Mouse (Mus musculus): ENCODE results near the gene Rnd1. TPM values are rescaled to one million over a fixed set of nuclear protein-coding genes. Genes with fewer than 3 reads are reported as not detected.

Rnd1 gene
- total RNA-seq, 2 experiments from 2014 or later: 1.3 to 1.5 TPM

DNA sequence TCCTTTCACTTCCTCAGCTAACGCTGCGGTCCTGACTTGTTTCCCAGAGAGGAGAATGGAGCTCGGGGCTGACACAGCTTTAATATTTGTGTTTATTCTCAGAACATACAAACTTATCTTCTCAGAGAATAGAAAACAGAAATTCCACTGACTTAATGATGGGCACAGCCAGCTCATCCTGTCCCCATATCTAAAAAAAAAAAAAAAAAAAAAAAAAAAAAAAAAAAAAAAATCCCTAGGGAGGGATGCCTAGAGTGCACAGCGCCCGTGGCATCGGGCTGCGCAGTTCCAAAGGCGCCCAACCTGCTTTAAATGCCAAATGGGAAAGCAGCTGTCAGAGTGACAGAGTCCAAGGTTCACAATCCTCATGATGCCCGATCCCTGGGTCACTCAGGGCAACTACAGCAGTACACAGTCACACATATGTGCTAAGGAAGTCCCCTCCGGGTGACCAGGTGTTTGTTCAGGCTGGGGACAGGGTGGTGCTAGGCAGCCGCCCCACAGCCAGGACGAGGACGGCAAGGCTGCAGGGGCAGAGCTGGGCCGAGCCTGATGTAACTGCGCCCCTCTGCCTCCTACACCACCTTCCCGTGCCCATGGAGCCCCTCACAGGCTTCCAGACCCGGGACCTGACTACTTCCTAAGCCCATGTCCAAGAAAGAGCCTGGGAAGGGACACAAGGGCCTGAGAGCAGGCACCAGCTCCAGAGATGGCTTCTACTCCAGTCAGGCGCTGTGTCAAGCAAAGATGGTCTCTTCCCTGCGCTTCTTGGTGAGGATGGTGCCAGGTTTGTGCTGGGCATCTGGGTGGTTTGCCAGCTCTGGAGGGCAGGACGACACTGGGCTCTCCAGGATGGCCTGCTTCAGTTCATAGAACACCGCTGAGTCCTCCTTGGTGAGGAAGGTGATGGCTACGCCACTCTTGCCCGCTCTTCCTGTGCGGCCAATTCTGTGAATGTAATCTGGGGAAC is 31.9 kb downstream of the Rnd1 start:
- DNase-seq (ENCODE audit: low spot score): no peak
- intact Hi-C loops (cut with DNase I): no loop called here

DNA sequence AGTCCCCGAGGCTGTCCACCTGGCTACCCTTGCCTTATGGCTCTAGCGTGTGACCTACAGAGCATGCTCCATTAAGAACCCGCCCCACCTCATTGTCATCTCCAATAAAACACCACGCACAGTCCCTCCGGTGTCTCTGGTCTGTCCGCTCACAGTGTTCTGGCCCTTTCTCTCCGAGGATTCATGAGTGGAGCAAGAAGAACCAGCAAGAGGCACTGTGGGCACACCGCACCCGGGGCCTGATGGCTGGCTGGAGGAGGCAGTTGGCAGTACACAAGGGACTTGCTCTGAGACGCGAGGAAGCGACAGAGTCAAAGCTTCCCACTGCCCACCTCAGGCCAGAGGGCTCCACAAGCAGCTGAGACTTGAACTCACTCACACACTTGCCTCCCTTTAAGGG is 32.9 kb downstream of the Rnd1 start:
- intact Hi-C loops (cut with DNase I): no loop called here
- DNase-seq (ENCODE audit: low spot score): no peak

DNA sequence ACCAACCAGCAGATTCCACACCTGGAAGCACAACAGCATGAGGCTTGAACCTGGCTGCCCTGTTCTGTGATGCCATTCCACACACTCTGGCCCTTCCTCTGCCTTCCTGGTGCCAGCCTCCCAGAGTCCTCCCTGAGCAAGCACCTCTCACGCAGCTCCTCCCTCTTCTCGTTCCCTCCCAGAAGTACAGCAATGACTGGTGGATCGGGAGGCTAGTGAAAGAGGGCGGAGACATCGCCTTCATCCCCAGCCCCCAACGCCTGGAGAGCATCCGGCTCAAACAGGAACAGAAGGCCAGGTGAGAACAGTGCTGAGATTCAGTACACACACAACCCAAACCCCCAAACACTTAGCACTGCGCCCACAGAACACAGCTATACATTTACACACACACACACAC is 37.1 kb downstream of the Rnd1 start:
- intact Hi-C loops (cut with DNase I): no loop called here
- no peak for DNase-seq (ENCODE audit: low spot score)

DNA sequence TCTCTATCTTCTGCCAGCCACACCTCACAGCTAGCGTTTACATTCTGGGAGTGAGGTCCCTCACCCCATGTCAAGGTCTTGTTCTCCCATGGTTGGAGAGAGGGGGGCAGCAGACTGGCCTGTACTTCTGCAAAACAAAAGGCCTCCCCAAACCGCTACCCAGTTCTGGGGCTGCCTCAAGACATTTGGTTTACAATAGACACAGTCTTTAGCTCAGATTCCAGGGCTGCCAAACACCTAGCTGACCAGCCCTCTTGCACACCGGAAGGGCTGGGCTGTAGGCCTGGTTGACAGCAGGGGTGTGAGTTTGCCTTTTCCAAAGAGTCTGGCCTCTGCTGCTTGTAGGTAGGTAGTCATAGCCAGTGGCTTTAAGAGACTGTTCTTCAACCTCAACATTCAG is 40.1 kb downstream of the Rnd1 start:
- no peak for DNase-seq (ENCODE audit: low spot score)
- intact Hi-C loops (cut with DNase I): no loop called here

DNA sequence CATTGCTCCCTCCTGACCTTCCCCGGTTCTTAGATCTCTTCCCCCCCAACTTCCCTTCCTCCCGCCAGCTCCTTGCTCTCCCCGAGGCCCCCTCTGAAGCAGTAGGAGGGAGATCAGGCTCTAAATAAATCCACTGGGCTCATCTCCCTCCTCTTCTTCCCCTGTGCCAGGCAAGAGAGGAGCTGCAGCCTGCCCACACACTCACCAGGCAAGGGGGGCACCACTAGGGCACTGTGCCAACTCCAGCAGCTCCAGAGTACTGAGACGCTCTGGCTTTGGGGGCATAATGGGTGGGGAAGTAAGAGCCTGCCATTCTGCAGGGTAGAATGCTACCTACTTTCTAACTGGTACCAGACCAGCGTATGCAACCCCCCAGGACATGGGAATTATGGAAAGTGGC is 40.7 kb downstream of the Rnd1 start:
- no peak for DNase-seq (ENCODE audit: low spot score)
- intact Hi-C loops (cut with DNase I): no loop called here

DNA sequence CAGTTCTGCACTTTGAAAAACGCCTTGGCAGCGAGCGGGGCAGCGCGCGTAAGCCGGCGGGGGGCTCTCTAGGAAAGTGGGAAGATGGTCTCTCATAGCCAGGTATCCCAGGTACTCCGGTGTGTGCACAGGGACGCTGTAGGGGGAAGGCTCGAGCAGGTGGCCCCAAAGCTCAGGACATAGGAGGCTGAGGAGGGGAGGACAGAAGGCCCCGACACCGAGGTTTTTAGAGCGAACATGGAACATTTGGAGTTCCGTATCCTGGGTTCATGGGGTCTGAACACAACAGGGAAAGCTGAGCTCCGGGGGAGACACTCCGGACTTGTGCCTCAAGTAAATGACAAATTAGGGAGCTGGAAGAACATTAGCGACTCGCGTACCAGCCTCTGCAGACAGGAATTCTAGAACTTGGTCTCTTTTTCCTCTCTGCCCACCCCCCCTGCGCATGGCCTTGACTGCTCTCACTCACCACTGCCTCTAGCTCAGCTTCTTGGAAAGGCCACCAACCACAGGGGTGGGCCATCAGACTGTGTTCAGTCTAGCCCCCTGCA is 41.9 kb downstream of the Rnd1 start:
- intact Hi-C loops (cut with DNase I): no loop called here
- no peak for DNase-seq (ENCODE audit: low spot score)

DNA sequence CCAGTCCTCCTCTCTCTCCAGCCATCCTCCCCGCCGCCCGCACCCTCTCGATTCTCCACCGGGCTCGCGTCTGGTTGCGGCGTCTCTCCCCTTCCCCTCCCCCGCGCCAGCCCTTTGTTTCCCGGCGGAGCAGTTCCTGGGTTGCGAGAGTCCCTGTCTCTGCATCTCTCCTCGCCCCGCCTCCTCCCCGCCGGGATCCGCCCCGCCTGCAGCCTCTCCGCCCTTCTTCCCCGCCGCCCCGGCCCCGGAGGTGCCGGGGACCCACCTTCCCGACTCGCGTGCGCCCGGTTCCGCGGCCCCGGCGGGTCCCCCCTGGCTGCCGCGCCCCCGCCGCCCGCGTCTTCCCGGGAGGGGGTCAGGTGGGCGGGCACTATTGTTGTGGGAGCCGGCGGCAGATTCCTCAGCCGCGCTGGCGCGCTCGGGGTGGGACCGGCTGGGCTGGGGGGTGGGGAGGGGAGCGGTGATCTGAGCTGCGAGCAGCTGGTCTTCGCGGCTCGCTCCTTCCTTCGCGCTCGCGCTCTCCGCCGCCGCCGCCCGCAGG is 42.6 kb downstream of the Rnd1 start:
- intact Hi-C loops (cut with DNase I): no loop called here
- DNase-seq (ENCODE audit: low spot score): peak; percentile 65

DNA sequence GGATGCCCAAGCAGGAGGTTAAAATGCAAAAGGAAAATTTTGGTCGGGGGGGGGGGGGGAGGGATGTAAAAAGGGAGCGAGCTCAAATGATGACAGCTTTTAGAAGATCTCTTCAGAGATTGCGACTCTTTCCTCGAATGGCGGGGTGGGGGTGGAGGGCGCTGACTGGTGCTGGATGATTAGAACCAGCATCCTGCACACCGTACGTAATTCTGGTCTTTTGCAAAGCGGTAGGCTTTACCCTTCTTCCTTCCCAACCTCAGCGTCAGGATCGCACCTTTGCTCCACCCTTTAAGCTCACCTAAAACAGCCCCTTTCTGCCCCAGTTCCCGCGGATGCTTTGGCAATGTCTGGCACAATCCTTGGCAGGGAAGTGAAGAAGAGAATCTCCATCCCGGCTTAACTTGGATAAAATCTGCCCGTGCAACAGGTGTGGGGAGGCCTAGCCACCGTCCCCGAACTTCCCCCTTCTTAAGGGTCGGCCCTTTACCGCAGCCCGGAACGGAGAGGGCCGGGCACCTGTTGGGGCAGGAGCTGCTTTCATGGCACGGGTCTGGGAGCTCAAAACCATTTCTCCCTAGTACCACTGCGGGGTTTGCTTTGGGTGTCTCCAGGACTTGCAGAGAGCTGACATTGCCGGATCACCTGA is 43.3 kb downstream of the Rnd1 start:
- intact Hi-C loops (cut with DNase I): no loop called here
- DNase-seq (ENCODE audit: low spot score): no peak

DNA sequence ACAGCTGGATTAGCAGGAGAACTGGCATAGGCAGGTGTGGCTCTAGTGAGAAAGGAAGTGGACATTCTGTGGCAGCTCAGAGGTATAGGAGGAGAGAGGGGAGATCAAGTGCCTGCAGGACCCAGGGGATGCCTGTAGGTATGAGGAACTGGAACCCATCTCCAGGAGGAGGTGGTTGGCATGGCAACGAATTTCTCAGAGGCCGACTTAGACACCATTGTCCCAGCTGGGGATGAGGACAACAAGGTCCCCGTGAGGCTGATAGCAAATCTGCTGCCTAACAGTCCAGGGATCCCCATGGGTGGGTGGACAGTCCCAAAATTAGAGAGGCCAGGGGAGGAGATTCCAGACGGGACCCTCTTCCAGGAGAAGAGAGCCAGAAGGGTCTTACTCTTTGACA is 44.3 kb downstream of the Rnd1 start:
- intact Hi-C loops (cut with DNase I): no loop called here
- no peak for DNase-seq (ENCODE audit: low spot score)

DNA sequence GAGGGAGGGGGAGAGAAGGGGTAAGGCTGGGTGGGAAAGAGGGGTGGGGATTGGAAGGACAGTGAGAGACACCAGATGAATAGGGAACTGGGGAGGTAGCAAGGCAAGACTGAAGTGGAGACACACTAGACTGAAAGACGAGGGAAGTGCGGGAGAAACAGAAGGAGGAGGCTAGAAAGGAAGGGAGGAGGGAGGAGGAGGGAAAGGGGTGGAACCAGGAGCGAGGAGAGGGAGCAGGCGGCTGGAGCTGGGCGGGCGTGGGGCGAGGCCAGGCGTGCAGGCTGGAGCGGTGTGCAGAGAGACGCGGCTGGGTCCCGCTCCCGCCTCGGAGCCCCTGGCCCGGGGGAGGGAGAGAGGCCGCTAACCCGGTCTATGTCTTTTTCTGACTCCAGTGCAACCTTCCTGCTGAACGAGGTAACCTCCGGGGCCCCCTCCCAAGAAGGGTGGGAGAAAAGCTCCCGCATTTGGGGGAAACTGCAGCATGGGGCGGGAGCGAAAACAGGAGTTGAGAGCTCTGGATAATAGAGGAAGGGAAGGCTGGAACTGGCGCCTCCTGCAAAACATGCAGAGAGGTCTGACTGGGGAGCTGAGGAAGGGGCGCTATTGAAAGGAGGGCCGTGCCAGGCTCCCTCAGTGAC is 45.0 kb downstream of the Rnd1 start:
- intact Hi-C loops (cut with DNase I): no loop called here
- DNase-seq (ENCODE audit: low spot score): peak; percentile 39

DNA sequence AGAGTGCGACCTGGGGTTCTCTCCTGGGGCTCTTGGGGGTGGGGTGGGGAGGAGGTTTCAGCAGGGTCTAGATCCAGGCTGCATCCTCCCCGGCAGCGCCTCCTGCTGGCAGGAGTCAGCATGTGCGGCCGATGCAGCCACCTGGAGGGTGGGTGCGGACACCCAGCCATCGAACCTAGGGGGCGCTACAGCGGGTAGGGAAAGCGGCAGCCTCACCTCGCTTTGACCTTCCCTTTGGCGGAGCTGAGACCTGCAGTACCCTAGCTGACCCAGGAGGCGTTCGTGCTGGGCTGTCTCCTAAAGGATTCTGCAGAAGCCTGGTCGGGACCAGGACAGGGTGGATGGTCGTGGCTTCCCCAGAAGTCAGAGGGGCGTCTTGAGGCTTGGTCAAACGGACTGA is 45.8 kb downstream of the Rnd1 start:
- intact Hi-C loops (cut with DNase I): no loop called here
- no peak for DNase-seq (ENCODE audit: low spot score)

DNA sequence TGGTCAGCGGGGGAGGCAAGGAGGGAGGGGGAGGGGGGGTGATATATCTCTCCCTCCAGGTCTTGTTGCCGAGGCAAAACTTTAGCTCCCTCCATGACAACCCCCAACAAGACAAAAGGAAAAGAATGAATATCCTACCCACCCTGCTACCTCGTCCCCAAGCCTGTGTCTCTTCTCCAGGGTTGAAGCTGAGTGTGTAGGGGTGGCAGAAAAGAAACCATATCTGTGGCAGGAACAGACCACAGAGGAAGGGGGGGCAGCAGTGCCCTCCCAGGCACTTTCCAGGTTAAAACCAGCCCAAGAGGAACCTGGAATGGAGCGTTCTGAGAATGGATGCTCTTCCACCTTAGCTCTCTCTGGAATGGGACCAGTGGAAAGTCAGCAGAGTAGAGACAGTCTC is 46.7 kb downstream of the Rnd1 start, which contains the start of gene Cacnb3:
Cacnb3 (plus strand) TSS at position 301 of the 400 bp plus-strand sequence.
- intact Hi-C loops (cut with DNase I): no loop called here
- no peak for DNase-seq (ENCODE audit: low spot score)

DNA sequence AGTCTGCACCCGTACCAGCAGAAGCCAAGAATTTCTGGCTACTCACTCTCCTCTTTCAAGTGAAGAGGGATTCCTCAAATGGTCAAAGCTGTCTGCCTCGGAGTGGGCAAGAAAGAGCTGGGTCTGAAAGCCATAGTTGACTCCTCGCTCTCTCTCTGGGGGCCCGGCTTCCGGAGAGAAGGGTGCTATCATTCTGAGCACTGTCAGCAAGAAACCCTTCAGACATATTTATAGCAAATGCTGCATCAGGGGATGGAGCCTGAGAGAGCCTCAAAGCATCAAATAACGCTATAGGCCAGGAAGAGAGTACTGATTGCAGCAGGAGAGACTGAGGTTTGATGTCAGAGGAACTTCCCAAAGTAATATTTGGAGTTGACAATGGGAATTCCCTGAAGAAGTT is 47.8 kb downstream of the Rnd1 start:
- intact Hi-C loops (cut with DNase I): no loop called here
- DNase-seq (ENCODE audit: low spot score): no peak

DNA sequence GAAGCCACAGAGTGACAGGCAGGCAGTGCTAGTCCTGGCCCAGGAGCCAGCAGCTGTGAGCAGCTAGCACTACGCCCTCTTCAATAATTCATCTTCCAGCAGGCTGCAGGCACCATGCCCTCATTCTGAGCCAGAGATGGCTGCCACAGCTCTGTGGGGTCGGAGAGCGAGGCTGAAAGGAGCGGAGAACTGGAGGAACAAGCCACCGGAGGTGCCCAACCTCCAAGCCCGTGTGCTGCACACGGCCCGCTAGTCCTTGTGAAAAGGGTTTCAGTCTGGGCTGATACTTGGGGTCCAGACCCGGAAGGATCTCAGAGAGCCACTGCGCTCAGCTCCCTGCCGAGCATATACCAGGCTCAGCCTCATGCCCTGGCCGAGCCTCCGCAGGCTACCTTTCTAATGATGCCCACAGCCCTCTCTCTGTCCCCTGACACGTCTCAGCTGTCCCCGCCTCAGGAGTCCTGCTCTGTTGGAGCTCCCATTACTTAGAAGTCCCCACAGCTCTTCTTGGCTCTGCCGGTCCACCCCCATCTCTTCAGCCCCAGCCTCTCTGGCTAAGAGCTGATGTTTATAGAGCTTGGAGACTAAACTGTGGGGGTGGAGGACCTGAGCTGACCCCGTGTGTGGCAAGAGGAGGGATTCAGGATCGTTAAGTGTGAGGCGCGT is 48.5 kb downstream of the Rnd1 start:
- no peak for DNase-seq (ENCODE audit: low spot score)
- intact Hi-C loops (cut with DNase I): no loop called here

DNA sequence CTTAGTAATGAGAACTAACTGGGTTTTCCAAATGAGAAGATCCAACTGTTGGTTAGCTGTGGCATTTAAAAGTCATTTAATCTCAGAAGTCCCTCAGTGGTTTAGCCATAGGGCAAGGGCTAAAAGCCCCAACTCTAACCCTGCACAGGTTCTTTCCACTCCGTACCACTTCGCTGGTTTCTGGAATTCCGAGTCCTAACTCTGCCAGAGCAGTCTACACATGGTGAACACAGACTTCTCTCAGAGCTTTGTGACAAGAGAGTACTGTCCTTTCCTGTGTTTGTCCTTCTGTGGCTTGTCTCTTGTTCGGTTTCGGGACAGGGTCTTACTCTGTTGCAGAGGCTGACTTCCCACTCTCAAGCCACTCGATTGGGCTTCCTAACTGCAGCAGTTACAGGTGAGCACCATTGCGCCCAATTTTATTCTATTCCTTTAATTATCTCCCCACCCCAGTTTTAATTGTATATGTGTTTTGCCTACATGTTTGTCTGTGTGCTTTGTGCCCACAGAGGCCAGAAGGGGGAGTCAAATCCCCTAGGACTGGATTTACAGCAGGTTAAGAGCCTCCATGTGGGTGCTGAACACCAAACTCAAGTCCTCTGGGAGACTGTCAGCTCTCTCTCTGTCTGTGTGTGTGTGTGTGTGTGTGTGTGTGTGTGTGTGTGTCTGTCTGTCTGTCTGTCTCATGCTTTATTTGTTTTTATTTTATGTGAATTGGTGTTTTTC is 50.6 kb downstream of the Rnd1 start:
- no peak for DNase-seq (ENCODE audit: low spot score)
- intact Hi-C loops (cut with DNase I): no loop called here

DNA sequence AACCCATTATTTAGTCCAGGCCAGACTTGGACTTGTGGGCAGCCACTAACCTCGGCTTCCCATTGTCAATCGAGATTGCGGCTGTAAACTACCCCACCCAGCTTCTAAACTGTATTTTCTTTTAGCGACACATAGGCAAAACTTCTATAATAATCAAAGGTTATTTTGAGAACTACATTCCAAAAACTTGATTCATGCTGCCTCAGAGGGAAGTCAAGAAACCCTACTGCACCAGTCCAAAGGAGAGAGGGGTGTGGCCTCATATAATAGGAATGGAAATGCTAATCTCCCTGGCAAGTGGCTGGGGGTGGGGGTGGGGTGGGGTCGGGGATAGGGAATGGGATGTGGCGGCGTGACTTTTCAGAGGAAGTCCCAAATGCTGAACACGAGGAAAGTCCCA is 51.2 kb downstream of the Rnd1 start:
- intact Hi-C loops (cut with DNase I): no loop called here

DNA sequence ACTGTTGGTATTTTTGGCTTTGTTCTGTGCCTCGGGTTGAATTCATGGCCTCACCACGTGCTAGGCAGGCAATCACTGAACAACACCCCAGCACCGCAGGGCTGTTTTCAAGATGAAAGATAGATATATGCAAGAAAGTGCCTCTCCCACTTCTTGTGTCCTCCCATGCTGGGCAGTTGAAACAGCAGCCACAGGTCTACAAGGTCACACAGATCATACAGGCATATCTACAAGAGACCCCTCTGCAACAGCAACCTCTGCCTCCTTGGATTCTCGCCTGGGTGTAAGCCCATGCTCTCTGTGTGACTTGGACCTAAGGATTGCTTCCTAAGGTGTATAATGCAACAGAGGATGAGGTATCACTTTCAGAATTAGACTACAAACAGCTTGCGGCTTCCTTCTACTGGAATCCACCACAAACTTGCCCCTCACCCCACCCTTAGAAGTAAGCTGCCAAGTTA is 53.9 kb downstream of the Rnd1 start:
- intact Hi-C loops (cut with DNase I): no loop called here
- no peak for DNase-seq (ENCODE audit: low spot score)

More for the DNA sequence above, 51.2 kb downstream of the Rnd1 start:
- no peak for DNase-seq (ENCODE audit: low spot score)

DNA sequence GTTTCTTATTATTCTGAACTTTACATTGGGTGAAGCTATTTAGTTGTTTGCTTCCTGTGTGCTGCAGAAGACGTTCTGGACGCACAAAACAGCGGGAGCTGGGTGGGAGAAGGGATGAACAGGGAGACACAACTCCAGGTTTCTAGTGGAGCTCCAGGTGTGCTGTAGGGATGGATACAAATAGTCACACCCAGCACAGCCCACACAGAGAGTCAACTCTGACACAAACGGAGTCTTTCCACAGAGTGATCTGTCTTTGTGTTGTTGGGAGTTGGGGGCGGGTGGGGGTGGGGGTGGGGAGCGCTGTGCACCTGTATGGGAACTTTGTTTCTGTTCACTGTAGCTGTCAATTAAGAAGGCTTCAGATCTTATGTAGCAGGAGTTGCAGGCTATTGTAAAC is 54.5 kb downstream of the Rnd1 start:
- intact Hi-C loops (cut with DNase I): no loop called here
- no peak for DNase-seq (ENCODE audit: low spot score)

DNA sequence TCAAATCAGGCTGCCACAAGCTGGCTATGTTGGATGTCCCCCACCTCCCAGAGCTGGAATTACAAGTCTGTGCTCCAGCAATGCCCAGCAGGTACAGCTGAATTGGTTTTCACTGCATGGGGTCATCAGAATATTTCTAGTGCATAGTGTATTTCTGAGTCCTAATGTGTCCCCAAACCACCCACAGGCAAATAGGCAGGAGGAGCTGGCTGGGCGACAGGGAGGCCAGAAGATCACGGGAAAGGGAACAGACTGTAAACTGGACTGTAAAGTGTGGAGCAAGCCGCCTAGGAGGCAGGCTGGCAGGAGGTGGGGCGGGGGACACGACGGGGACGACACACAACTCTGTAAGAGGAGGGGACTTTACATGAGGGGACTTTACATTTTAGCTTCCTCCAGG is 55.1 kb downstream of the Rnd1 start:
- intact Hi-C loops (cut with DNase I): no loop called here
- no peak for DNase-seq (ENCODE audit: low spot score)

Measured in heart, postnatal 25 days (tissue).